Mouse (Mus musculus) ES-CJ7 (cell line): ENCODE measurements around the gene Fam189a1.

Experiments used
- DNase-seq: peaks from one replicate; pipeline ENCODE4 v3.0.0; 2011; ENCODE audit warnings: low read depth, low spot score

Gene Fam189a1

GRCm38 (mm10) chr7:64839281-64839680, 317.1 kb downstream of the Fam189a1 start:
- DNase-seq = no peak

GRCm38 (mm10) chr7:64830214-64830995, 326.0 kb downstream of the Fam189a1 start:
- peak; percentile 53 for DNase-seq

GRCm38 (mm10) chr7:64821081-64821480, 335.3 kb downstream of the Fam189a1 start:
- no peak for DNase-seq

- no peak for DNase-seq
These were observed 336.7 kb downstream of the Fam189a1 start for GRCm38 (mm10) chr7:64819683-64820082.

- no peak for DNase-seq
These were observed 347.5 kb downstream of the Fam189a1 start for GRCm38 (mm10) chr7:64808876-64809275.

GRCm38 (mm10) chr7:64805100-64805499, 351.3 kb downstream of the Fam189a1 start:
- DNase-seq = no peak

- no peak for DNase-seq
These were observed 360.8 kb downstream of the Fam189a1 start for GRCm38 (mm10) chr7:64795554-64795953.

GRCm38 (mm10) chr7:64792031-64792430, 364.3 kb downstream of the Fam189a1 start:
- no peak for DNase-seq

- DNase-seq = no peak
These were observed 365.2 kb downstream of the Fam189a1 start for GRCm38 (mm10) chr7:64791145-64791544.

- DNase-seq = no peak
These were observed 371.3 kb downstream of the Fam189a1 start for GRCm38 (mm10) chr7:64785040-64785439.

GRCm38 (mm10) chr7:64779501-64779900, 376.9 kb downstream of the Fam189a1 start:
- DNase-seq = no peak

GRCm38 (mm10) chr7:64776708-64777489, 379.5 kb downstream of the Fam189a1 start:
- DNase-seq = no peak

GRCm38 (mm10) chr7:64773465-64773864, 382.9 kb downstream of the Fam189a1 start:
- DNase-seq = peak; percentile 40

GRCm38 (mm10) chr7:64770779-64771390, 385.5 kb downstream of the Fam189a1 start:
- DNase-seq = no peak

GRCm38 (mm10) chr7:64769768-64770167, 386.6 kb downstream of the Fam189a1 start:
- DNase-seq = no peak

GRCm38 (mm10) chr7:64765595-64765994, 390.8 kb downstream of the Fam189a1 start:
- DNase-seq = no peak

- DNase-seq = no peak
These were observed 401.2 kb downstream of the Fam189a1 start for GRCm38 (mm10) chr7:64755141-64755540.

GRCm38 (mm10) chr7:64754161-64754560, 402.2 kb downstream of the Fam189a1 start:
- no peak for DNase-seq

- DNase-seq = no peak
These were observed 402.7 kb downstream of the Fam189a1 start for GRCm38 (mm10) chr7:64753678-64754077.

- DNase-seq = no peak
These were observed 404.2 kb downstream of the Fam189a1 start for GRCm38 (mm10) chr7:64752133-64752532.

GRCm38 (mm10) chr7:64751465-64751864, 404.9 kb downstream of the Fam189a1 start:
- DNase-seq = peak; percentile 71

GRCm38 (mm10) chr7:64743610-64744009, 412.8 kb downstream of the Fam189a1 start:
- DNase-seq = no peak
